Comparison of ENCODE assay signal across 8 mouse cellular contexts in genomic region chr17:78834856-78835835, GRCm38 (mm10). TPM values are rescaled to one million over a fixed set of nuclear protein-coding genes. Genes with fewer than 3 reads are reported as not detected.
A peak's percentile ranks its signal among the peaks of the same experiment; 100 is the strongest.
DNase-seq lines count a peak whose midpoint lies in the region; ATAC-seq and TF ChIP-seq lines count a peak whose summit lies in the region.

Heatr5b (minus strand) TSS chr17:78835364.
Gpatch11 (plus strand) TSS chr17:78835567.

- H3K27ac ChIP-seq in MEL (ENCODE audit: control insufficient read depth, low read depth, low read length): peak within 1 kb of the TSS; percentile 59
- peak within 1 kb of the TSS; percentile 41 for H3K27ac ChIP-seq in cerebellum, adult 2 months (ENCODE audit: insufficient read depth, low read length)
- peak within 1 kb of the TSS; percentile 74 for H3K27ac ChIP-seq in forebrain, postnatal 0 days (ENCODE audit: low read depth, low read length)
- H3K27ac ChIP-seq in lung, embryonic 15.5 days: peak within 1 kb of the TSS; percentile 83

- H3K4me2 ChIP-seq in forebrain, postnatal 0 days (ENCODE audit: low read depth): peak within 1 kb of the TSS; percentile 82
- peak within 1 kb of the TSS; percentile 85 for H3K4me2 ChIP-seq in lung, embryonic 15.5 days

- TF ChIP-seq CTCF in MEL (IDR thresholded peaks at IDR 0.05 in 2 of 3, conservative IDR thresholded peaks at IDR 0.05 in 1 of 3; ENCODE audit: control insufficient read depth in 1 of 3, insufficient read depth in 1 of 3, low read depth in 2 of 3, low read length in 3 of 3, poor library complexity in 1 of 3, severe bottlenecking in 1 of 3): no peak
- TF ChIP-seq CTCF in cerebellum, adult 2 months (IDR thresholded peaks at IDR 0.05; ENCODE audit: borderline replicate concordance, insufficient read depth, low read depth, low read length): no peak
- TF ChIP-seq CTCF in forebrain, postnatal 0 days (IDR thresholded peaks at IDR 0.05; ENCODE audit: low read depth): no peak

- peak within 1 kb of the TSS; percentile 94 to 100 for H3K4me3 ChIP-seq in MEL (ENCODE audit: control insufficient read depth in 1 of 2, insufficient read depth in 1 of 2, low read depth in 2 of 2, low read length in 2 of 2)
- H3K4me3 ChIP-seq in cerebellum, adult 2 months (replicated peaks; ENCODE audit: insufficient read depth, low read depth, low read length): peak within 1 kb of the TSS; percentile 96
- peak within 1 kb of the TSS; percentile 70 for H3K4me3 ChIP-seq in forebrain, postnatal 0 days (ENCODE audit: low read depth, low read length)
- H3K4me3 ChIP-seq in lung, embryonic 15.5 days: peak within 1 kb of the TSS; percentile 73

- peaks cover 4 to 9% of the 10 kb centered on the region in 2 experiments for H3K4me1 ChIP-seq in MEL (ENCODE audit: control insufficient read depth in 1 of 2, insufficient read depth in 2 of 2, low read length in 2 of 2)
- no peaks in the 10 kb centered on the region; the same call in 1 of the 2 replicates for H3K4me1 ChIP-seq in cerebellum, adult 2 months (ENCODE audit: control insufficient read depth, insufficient read depth, low read length)
- H3K4me1 ChIP-seq in forebrain, postnatal 0 days (ENCODE audit: insufficient read depth): 0 out of 2 replicates have a peak, but pooled peaks cover 8% of the 10 kb centered on the region
- 0 out of 2 replicates have a peak, but pooled peaks cover 3% of the 10 kb centered on the region for H3K4me1 ChIP-seq in lung, embryonic 15.5 days

- TF ChIP-seq EP300 in MEL (IDR thresholded peaks at IDR 0.05; ENCODE audit: low read depth in 1 of 2, low read length in 2 of 2): no peak

- TF ChIP-seq POLR2A in MEL (IDR thresholded peaks at IDR 0.05; ENCODE audit: control insufficient read depth in 1 of 2, insufficient read depth in 1 of 2, low read depth in 1 of 2, low read length in 2 of 2, poor library complexity in 1 of 2): peak; percentile 87 to 89
- peak; percentile 89 for TF ChIP-seq POLR2A in cerebellum, adult 2 months (IDR thresholded peaks at IDR 0.05; ENCODE audit: borderline replicate concordance, insufficient read depth, low read length)

- under 1% methylated on average over 81 of the region's 81 CpGs for WGBS in cerebellum, adult 2 months
- under 1% methylated on average over 81 of the region's 81 CpGs for WGBS in forebrain, postnatal 0 days
- WGBS in lung, embryonic 15.5 days: under 1% methylated on average over 80 of the region's 81 CpGs

- DNase-seq in MEL (ENCODE audit: low read depth, low spot score): peak; percentile 98
- peak; percentile 98 for DNase-seq in cerebellum, adult 2 months
- DNase-seq in forebrain, postnatal 0 days: peak; percentile 99
- DNase-seq in heart, postnatal 4 days: peak; percentile 100
- peak; percentile 95 to 97 for DNase-seq in layer of hippocampus, adult 8-10 months (ENCODE audit: low spot score in 2 of 2)
- DNase-seq in ovary, adult 18-20 months (ENCODE audit: low spot score): peak; percentile 98
- peak; percentile 99 for DNase-seq in thymus, postnatal 0 days (ENCODE audit: low spot score)

- no peak for TF ChIP-seq RAD21 in MEL (IDR thresholded peaks at IDR 0.05; ENCODE audit: low read depth, low read length)

- H3K36me3 ChIP-seq in MEL (ENCODE audit: control insufficient read depth in 1 of 2, insufficient read depth in 2 of 2, low read length in 2 of 2): peaks cover 0 to 13% of the 10 kb centered on the region in 2 experiments; a peak in 2 of 4 replicates
- peaks cover 34% of the 10 kb centered on the region for H3K36me3 ChIP-seq in forebrain, postnatal 0 days (ENCODE audit: insufficient read depth)
- peaks cover 16% of the 10 kb centered on the region for H3K36me3 ChIP-seq in lung, embryonic 15.5 days

- H3K79me2 ChIP-seq in MEL (ENCODE audit: control insufficient read depth, insufficient read depth, low read length, poor library complexity): peaks cover 4% of the 10 kb centered on the region; the same call in 1 of the 2 replicates

- peak within 1 kb of the TSS; percentile 94 for H3K9ac ChIP-seq in MEL (ENCODE audit: control insufficient read depth, low read depth, low read length, poor library complexity, severe bottlenecking)
- H3K9ac ChIP-seq in forebrain, postnatal 0 days: peak within 1 kb of the TSS; percentile 70
- H3K9ac ChIP-seq in lung, embryonic 15.5 days: peak within 1 kb of the TSS; percentile 86

- H3K27me3 ChIP-seq in MEL (ENCODE audit: control insufficient read depth in 1 of 2, insufficient read depth in 2 of 2, low read length in 2 of 2): no peaks in the 10 kb centered on the region
- H3K27me3 ChIP-seq in cerebellum, adult 2 months (ENCODE audit: control insufficient read depth, insufficient read depth, low read length): no peaks in the 10 kb centered on the region
- no peaks in the 10 kb centered on the region for H3K27me3 ChIP-seq in forebrain, postnatal 0 days (ENCODE audit: insufficient read depth, low read length)
- no peaks in the 10 kb centered on the region for H3K27me3 ChIP-seq in lung, embryonic 15.5 days

- ATAC-seq in forebrain, postnatal 0 days: peak; percentile 96
- peak; percentile 98 for ATAC-seq in lung, embryonic 15.5 days (ENCODE audit: borderline replicate concordance, extremely low read depth, low FRiP score, low TSS enrichment)

- H3K9me3 ChIP-seq in MEL (replicated peaks; ENCODE audit: insufficient read depth, low read length): no peaks in the 10 kb centered on the region
- H3K9me3 ChIP-seq in forebrain, postnatal 0 days (ENCODE audit: low read length): no peaks in the 10 kb centered on the region
- no peaks in the 10 kb centered on the region for H3K9me3 ChIP-seq in lung, embryonic 15.5 days

TF ChIP-seq in MEL, 35 proteins besides CTCF, POLR2A, EP300 and RAD21:
- TF ChIP-seq ZMIZ1 (IDR thresholded peaks at IDR 0.05; ENCODE audit: low read depth, low read length) (peak; percentile 92), NRF1 (IDR thresholded peaks at IDR 0.05; ENCODE audit: insufficient read depth, low read depth, low read length, poor library complexity, severe bottlenecking) (peak; percentile 99; the same call in 1 of the 2 replicates), TAL1 (IDR thresholded peaks at IDR 0.05; ENCODE audit: low read length) (no peak), RCOR1 (IDR thresholded peaks at IDR 0.05; ENCODE audit: low read depth, low read length) (no peak), USF2 (IDR thresholded peaks at IDR 0.05; ENCODE audit: borderline replicate concordance in 1 of 2, insufficient read depth in 1 of 2, low read depth in 1 of 2, low read length in 2 of 2) (no peak), TBP (IDR thresholded peaks at IDR 0.05; ENCODE audit: low read depth, low read length) (peak; percentile 10; the same call in 1 of the 2 replicates), MAX (IDR thresholded peaks at IDR 0.05; ENCODE audit: low read length) (no peak; the same call in 1 of the 2 replicates), MYB (IDR thresholded peaks at IDR 0.05; ENCODE audit: low read depth, low read length) (no peak), ELF1 (IDR thresholded peaks at IDR 0.05; ENCODE audit: low read depth, low read length) (peak; percentile 87), POLR2AphosphoS2 (IDR thresholded peaks at IDR 0.05; ENCODE audit: low read length) (peak; percentile 94; the same call in 1 of the 2 replicates), NELFE (IDR thresholded peaks at IDR 0.05; ENCODE audit: low read depth, low read length) (peak; percentile 80), CHD1 (IDR thresholded peaks at IDR 0.05; ENCODE audit: low read depth, low read length) (0 out of 2 replicates have a peak, but pooled peaks have one; percentile 23), TCF12 (IDR thresholded peaks at IDR 0.05; ENCODE audit: low read depth, low read length) (peak; percentile 41; the same call in 1 of the 2 replicates), MAZ (IDR thresholded peaks at IDR 0.05; ENCODE audit: low read depth, low read length) (0 out of 2 replicates have a peak, but pooled peaks have one; percentile 10), SIN3A (IDR thresholded peaks at IDR 0.05; ENCODE audit: low read length) (peak; percentile 79), HCFC1 (IDR thresholded peaks at IDR 0.05; ENCODE audit: low read depth, low read length) (peak; percentile 80; the same call in 1 of the 2 replicates), KAT2A (conservative IDR thresholded peaks at IDR 0.05; ENCODE audit: low read depth, low read length) (peak; percentile 31; the same call in 1 of the 2 replicates), UBTF (IDR thresholded peaks at IDR 0.05; ENCODE audit: borderline replicate concordance, insufficient read depth, low read depth, low read length) (no peak), BHLHE40 (IDR thresholded peaks at IDR 0.05; ENCODE audit: borderline replicate concordance, low read depth, low read length) (no peak), MXI1 (IDR thresholded peaks at IDR 0.05; ENCODE audit: low read depth, low read length) (peak; percentile 51)

RNA-seq across cellular contexts. Expression of gene Heatr5b, which starts in this region (rescaled TPM):
- 9.8 and 10.4 TPM in 2 replicates for total RNA-seq in MEL (2012; rRNA removed)
- 10 to 100 TPM in 1 of 2 experiments, not detected in 1; 19.9 TPM for polyA plus RNA-seq in MEL (2012; ENCODE audit: insufficient read depth in 1 of 2, insufficient read length in 2 of 2, low read depth in 1 of 2, low replicate concordance in 2 of 2, missing spikeins in 1 of 2)
- 36.0 and 39.2 TPM in 2 replicates for polyA plus RNA-seq in cerebellum, adult 2 months (2012; rRNA removed)
- 34.7 and 49.6 TPM in 2 replicates for total RNA-seq in forebrain, postnatal 0 days (2014; rRNA removed)
- 8.7 and 10.4 TPM in 2 replicates for polyA plus RNA-seq in forebrain, postnatal 0 days (2015; fragmentation: Nextera tagmentation; extraction: Ambion mirVana)
- total RNA-seq in heart, postnatal 4 days (2021): 10 to 100 TPM; 33.0 to 35.0 TPM
- 10 to 100 TPM; 48.9 to 53.8 (median 51.5) TPM for total RNA-seq in layer of hippocampus, adult 8-10 months (2022)
- 12.7 and 13.2 TPM in 2 replicates for polyA plus RNA-seq in lung, embryonic 15.5 days (2015; fragmentation: Nextera tagmentation; extraction: Ambion mirVana)
- polyA plus RNA-seq in thymus, postnatal 0 days (2015; fragmentation: Nextera tagmentation; extraction: Ambion mirVana): 11.4 and 12.3 TPM in 2 replicates

RNA-seq across cellular contexts. Expression of gene Gpatch11, which starts in this region (rescaled TPM):
- total RNA-seq in MEL (2012; rRNA removed): 9.5 and 10.3 TPM in 2 replicates
- polyA plus RNA-seq in MEL (2012; ENCODE audit: insufficient read depth in 1 of 2, insufficient read length in 2 of 2, low read depth in 1 of 2, low replicate concordance in 2 of 2, missing spikeins in 1 of 2): 10 to 100 TPM in 1 of 2 experiments, not detected in 1; 12.4 TPM
- 39.0 and 40.4 TPM in 2 replicates for polyA plus RNA-seq in cerebellum, adult 2 months (2012; rRNA removed)
- 25.7 and 26.2 TPM in 2 replicates for total RNA-seq in forebrain, postnatal 0 days (2014; rRNA removed)
- 52.3 and 53.8 TPM in 2 replicates for polyA plus RNA-seq in forebrain, postnatal 0 days (2015; fragmentation: Nextera tagmentation; extraction: Ambion mirVana)
- total RNA-seq in heart, postnatal 4 days (2021): 10 to 100 TPM; 24.9 TPM
- total RNA-seq in layer of hippocampus, adult 8-10 months (2022): 10 to 100 TPM; 33.1 to 47.9 (median 38.7) TPM
- 34.2 and 39.3 TPM in 2 replicates for polyA plus RNA-seq in lung, embryonic 15.5 days (2015; fragmentation: Nextera tagmentation; extraction: Ambion mirVana)
- 60.0 and 70.2 TPM in 2 replicates for polyA plus RNA-seq in thymus, postnatal 0 days (2015; fragmentation: Nextera tagmentation; extraction: Ambion mirVana)

Comparison
In these comparisons a context has a peak if more than half of its experiments do, and no peak if none do; other contexts are left out.
1. Peak in every context shown above with its lines: DNase-seq, ATAC-seq, H3K4me3 ChIP-seq and H3K27ac ChIP-seq.